Mouse (Mus musculus) right cerebral cortex, adult 18-20 months (tissue): ENCODE results near the gene Mtfr1l.

Experiments used
- DNase-seq: peaks from one replicate; pipeline ENCODE4 v3.0.0; 2022; ENCODE audit warnings: mixed read lengths

The Mtfr1l gene

DNA sequence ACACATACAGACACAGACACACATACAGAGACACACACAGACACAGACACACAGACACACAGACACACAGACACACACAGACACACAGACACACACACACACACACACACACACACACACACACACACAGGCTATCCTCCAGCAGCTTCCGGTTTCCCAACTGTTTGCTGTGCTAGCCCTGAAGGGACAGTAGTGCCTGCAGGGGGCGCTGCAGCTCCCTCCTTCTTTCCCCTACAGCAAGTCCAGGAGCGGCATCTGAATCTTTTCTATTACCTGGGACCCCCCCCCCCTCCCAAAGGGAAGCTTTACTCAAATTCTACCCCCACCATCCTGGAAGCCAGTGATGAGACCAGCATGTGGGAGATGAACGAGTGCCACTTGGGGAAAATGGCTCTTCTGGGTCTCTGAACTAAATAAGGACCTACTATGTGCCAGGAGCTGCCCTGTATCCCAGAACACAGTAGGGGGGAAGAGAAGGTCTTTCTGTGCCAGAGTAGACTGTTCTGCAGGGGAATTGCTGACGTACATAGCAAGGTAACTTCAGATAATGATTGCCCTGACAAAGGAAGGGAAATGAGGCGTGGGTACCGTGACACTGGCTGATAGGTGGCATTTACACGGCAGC is 20.9 kb upstream of the Mtfr1l start:
- no peak for DNase-seq

DNA sequence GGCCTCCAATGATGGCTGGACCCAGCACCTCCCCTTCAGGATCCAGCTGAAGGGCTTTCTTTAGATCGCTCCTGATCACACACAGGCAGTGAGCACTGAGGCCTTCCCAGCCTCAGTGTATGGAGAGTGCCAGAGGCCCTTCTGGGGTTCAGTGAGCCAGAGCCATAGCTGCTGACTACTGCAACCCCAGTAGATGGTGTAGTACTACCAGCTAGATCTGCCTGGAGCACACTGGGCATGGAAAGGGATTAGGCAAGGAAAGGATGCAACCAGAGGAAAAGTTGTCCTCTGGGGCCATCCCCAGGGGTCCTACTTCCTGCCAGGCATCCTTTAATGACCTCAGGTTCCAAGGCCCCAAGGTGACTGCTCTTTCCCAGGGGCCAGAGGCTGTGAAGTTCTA is 18.4 kb upstream of the Mtfr1l start:
- DNase-seq, result no peak

DNA sequence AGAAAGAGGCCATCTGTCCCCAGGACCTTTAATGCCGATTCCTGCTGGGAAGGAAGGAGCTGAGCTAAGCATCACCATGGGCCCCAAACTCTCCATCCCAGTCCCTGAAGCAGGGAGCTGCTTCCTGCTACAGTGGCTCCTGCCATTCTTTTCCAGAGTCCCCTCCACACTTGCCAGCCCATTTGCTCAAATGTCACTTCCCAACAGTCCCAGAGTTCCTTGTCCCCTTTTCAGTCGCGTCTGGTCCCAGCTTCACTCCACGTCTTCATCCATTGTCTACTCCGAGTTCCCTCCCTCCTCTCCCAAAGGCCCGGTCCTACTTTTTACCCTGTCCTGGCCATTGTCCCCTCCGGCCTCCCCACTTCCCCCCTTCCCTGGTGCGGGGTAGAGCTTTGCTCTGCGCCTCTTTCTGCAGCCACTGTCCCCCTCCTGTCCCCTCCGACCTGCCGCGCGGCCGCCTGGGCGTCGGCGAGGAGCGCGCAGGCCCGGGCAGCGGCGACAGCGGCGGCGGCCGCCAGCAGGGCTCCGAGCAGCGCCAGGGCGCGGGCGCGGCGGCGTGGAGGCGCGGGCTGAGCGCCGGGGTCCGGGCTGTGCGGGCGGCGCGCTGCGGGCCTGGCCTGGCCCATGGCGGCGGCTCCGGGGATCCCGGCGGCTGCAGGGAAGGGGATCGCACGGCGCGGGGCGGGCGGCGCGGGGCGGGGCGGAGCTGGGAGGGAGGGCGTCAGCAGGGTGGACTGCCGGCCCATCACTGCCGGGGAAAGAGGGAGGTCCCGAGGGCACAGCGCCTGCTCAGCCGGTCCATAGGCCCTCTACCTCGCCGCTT is 16.5 kb upstream of the Mtfr1l start, which contains the start of gene Selenon:
Gene Selenon, minus strand, starts transcription at position 673 of the 823 bp plus-strand sequence.
- DNase-seq, result peak; percentile 54

DNA sequence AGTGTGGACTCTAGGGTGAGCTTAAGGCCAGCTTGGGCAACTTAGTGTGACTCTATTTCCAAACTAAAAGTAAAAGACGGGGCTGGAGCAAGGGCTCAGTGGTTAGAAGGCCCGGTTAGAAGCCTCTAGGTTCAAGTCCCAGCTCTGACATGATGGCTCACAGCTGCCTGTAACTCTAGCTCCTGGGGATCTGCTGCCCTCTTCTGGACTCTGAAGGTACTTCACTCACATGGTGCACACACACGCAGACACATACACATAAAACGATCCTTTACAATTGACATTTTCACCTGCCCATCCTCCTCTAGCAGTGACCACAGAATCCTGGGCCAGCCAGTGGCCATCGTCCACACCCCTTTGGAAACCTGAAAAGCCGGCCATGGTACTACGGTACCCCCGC is 14.7 kb upstream of the Mtfr1l start:
- no peak for DNase-seq

DNA sequence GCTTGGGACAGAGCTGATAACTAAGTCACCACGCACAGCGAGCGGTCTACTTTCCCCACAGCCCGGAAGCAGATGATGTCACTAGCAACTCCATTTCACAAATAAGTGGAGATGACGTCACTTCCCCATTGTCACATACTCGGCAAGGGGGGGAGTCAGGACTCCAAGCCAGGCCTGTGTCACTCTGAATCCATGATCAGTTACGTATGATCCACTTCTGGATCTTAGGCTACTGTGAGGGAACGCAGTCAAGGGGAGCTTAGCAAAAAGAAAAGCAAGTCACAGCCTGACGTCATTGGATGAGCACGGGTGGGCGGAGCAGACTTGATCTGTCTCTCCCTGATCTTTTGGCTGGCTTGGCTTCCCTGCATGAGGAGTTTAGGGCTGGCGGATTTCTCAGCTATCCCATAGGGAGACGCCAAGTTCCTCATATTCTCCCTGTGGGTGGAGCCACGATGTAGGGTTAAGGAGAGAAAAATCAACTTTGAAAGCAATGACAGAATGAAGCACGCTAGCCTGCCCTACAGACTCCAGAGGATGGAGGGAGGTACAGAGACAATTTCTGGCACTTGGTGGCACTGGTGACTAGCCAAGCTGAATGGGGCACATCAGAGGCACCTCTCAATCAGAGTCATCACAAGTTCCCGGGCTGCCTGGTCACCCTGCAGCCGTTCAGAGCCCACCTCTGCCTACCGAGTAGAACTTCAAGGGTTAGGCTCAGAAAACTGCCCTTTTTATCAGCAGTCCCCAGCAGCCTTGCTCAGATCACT is 13.2 kb upstream of the Mtfr1l start:
- no peak for DNase-seq

DNA sequence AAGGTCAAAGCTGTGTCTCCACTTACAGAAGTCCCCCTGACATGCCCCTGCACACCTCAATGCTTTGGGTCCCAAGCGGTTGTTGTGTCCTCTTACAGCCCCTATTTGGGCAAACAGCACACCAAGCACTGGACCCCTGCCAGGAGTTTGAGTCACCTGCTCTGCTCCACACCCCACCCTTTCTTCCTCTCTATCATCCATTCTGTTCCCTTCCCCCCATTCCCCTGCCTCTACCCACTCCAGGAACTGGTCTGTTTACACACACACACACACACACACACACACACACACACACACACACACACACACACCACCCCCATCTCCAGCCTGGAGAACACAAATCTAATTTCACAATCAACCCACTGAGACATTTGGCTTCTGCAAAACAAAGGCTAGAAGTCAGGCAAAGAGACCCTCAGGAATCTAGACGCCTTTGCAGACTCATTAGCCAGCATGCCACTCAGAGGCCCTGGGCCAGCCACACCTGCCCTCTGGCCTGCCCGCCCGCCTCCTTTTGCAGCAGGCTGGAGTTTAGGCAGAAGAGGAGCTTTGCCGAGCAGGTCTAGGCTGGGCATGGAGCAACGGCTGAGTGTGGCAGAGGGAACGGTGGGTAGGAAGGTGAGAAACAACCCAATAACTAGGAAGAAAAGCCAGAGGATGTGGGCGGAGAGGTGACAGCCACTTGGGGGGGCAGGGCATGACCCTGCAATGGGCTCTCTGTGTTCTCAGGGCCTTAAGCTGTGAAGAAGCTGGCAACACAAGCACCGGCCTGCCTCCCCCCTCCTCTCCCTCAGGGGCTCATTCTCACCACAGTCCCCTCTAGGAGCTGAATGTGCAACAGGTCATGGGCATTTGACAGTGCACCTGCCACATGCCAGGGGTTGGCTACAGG is 11.9 kb upstream of the Mtfr1l start:
- no peak for DNase-seq

DNA sequence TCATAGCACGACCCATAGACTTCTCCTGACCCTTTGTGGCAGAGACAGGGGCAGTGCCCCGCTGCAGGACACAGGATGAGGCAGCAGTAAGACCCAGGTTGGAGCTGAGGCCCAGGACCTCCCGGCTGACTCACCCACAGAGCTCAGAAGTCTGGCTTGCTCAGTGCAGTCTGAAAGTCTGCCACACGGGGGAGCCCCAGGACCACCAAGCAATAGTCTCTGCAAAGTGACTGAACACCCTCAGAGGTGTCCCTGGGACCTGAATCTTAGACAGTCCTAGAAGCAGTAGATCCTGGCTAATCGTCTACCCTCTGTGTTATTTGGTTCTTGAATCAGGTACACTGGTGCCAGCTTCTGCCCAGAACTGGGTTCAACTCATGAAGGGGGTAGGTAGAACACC is 8.1 kb upstream of the Mtfr1l start:
- DNase-seq, result peak; percentile 86

DNA sequence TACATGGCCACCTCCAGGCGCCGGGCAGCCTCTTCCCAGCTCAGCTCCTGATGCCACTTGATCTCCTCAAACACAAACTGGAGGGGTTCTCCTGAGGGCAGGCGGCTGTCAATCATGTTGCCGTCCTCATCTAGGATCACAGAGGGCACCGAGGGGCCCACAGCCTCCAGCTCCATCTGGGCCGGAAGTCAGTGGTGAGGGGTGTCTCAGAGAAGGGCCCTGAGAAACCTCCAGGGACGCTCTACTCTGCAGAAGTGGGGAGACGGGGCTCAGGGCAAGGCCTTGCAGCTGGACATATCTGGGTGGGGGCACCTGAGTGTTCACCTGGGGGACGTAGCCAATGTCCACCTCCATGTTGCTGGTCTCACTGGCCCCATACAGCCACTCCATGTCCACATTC is 7.5 kb upstream of the Mtfr1l start:
- DNase-seq, result no peak

DNA sequence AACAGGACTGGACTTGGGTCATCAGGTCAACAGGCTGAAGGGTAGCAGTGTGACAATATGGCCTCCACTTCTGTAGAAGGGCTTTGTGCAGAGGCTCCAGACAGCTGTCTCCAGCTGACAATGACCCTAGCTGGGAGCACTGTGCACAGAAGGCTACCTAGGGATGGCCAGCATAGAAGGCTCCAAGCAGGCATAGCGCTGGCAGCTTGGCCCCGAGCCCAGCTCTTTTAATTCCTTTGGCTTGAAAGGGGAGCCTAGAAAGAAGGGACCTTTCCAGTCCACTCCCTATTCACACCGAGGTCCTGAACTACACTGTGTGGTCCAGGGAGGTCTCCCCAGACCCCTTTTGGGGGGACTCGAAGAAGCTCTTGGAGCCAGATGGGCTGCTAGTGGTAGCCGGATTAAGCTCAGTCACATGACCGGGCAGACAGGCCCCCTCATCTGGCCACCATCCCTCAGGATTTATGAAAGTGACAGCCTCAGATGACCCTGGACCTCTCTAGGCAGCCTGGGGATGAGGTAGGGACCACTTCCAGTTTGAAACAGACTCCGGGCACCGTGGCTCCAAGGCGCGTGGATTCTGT is 3.9 kb upstream of the Mtfr1l start:
- DNase-seq, result no peak

DNA sequence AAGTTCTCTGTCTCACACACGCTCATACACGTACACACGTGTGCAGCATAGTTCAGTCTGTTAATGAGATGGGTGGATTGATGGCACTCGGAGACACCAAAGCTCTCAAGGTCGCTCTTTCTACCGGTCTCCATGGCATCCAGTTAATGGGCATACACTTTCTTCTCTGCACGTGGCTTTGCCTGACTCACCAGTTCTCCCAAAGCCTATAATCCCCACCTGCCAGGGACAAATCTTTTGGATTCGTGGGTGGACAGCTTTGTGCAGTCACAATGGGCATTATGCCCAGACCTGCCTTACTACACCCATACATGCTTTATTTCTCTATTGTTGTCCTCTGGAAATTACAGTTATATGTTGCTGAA is 582 bp upstream of the Mtfr1l start:
- DNase-seq, result peak; percentile 57

DNA sequence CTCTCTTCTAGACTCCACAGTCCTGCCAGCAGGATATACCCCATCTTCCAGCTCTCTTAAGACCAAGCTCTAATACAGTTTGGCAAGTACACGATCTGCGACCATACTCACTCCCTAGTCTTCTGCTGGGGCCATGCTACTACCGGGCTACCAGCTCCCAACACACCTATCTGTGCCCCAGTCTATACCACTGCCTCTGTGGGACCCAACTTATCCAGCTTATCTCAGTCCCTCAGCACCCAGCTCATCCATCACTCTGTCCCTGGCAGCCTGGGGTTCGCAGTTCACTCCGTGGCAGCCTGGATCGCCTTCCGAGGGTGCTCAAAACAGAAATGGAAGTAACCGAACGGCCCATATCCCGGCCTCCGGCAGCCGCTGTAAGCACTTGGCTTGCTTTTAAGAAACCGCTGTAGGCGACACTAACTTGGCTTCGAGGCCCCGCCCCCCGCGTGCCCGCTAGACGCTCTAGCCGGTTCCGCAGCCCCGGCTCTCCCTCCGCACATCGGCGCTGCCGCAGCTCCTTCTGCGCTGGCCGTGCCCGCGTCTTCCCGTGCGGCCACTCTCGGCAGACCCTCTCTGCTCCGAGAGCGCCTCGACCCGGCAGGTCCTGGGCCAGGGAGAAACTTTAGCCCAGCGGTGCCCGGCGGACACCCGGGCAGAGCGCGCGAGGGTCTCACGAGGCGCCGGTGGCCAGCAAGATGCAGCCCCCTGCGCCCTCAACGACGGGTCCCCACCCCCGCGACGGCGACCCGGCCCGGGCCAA is 882 bp downstream of the Mtfr1l start:
- DNase-seq, result peak; percentile 70

DNA sequence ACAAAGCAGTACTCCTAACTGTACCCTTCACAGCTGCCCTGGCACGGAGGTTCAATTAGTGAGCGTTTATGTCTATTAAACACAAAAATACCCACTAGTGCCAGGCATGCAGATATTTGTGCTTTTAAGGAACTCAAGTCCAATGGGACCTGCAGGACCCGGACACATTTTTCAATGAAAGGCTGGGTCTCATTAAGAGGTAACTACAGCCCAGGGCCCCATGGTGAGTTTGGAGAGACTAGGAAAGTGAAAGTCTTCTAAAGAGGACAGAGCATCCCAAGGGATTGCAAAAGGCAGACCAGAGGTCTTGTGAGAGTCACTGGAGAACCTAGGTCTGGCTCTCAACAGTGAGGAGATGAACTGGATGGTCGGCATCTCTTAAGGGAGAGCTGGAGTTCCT is 1.8 kb downstream of the Mtfr1l start:
- DNase-seq, result no peak

DNA sequence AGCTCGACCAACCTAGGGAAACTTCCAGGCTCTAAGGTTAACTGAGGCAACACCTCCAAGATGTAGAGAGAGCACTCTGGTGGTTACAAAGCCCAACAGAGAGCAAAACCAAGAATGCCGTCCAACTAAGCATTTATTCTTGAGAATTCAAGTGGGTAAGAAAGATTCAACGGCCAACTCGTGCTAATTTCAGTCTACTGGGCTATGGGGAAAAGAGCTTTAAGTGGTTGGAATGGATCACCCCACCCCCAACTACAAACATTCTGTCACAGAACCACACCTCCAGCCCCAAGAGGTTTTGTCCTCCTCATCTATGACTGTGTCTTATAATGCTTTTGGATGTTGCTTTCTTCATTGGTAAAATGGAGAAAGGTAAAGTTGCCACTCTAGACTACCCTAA is 2.3 kb downstream of the Mtfr1l start:
- no peak for DNase-seq

DNA sequence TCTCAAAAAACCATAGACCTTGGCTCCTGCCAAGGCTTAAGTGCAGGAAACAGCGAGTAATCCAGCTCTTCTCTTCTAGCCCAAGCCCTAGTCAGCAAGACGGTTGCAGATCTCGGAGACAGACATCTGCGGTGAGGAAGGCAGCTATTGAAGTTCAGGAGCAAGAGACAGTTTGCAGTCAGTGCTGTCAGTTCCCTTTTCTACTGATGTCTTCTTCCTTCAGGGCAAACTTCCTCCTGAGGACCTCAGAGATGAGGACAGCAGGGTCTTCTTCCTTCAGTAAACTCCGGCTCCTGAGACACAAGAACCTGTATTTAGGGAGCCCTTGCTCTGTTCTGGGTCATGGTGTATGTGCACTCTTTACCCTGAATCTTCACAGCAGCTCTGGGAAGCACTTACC is 9.0 kb downstream of the Mtfr1l start:
- no peak for DNase-seq

DNA sequence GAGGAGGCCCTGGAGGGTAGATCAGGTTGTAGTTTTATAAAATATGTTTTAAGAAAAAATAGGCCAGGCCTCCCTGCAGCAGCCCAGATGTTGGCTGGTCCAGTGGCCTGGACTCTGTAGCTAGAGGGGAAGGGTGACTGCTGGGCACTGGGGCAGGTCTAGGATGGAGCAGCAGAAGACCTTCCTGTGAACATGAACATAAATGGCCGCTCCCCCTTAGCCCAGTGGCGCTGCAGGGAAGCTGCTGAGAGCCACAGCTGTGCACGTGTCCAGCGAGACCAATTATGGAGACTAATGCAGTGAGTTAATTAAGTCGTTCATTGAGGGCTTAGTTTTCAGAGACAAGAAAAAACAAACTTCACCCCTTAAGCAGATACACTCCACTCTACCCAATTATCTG is 9.4 kb downstream of the Mtfr1l start:
- no peak for DNase-seq

DNA sequence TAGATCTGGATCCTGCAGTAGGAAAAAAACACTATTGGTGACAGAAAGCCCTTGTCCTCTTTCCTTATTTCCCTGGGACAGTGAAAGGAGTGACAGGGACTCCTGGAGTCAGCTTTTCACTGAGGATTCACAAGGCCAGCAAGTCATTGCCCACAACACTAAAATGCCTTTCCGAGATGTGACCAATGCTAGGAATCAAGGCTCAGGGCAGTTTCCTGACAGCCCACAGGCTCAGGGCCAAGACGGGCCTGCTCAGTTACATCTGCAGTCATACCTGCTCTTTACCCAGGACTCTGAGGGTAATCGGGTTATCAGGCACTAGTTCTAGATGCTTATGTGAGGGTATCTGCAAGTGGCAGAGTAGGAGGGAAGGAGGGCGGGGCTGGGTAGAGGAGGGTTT is 11.7 kb downstream of the Mtfr1l start:
- DNase-seq, result no peak

DNA sequence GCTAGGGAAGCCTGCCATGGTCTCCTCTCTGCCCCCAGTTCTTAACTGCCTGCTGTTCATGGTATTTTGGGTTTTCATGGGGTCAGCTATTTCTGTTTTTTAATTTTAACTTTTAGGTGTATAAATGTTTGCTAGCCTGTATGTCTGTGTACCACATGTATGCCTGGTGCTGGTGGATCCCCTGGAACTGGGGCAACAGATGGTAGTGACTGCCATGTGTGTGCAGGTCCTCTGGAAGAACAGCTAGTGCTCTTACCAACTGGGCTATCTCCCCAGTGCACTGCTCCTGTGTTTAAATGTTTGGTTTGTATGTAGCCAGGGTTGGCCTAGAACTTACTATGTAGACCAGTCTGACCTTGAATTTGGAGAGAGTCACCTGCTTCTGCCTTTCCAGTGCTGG is 15.9 kb downstream of the Mtfr1l start:
- no peak for DNase-seq

DNA sequence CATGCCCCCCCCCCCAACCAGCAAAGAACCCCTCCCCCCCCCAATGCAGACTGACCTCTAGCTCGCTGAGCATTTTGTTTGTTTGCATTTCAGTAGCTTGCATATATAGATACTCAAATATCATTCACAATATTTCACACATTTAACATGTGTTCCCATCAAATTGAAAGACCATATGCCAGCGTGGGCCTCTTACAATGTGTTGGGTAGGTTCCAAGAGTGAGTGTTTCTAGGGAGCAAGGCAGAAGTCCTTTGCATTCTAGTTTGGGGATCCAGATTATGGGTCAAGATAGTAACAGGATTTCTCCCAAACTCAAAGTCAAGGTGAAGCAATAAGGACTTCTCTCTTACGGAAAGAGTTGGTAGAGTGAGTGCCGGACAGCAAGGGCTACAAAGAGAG is 16.6 kb downstream of the Mtfr1l start:
- no peak for DNase-seq

DNA sequence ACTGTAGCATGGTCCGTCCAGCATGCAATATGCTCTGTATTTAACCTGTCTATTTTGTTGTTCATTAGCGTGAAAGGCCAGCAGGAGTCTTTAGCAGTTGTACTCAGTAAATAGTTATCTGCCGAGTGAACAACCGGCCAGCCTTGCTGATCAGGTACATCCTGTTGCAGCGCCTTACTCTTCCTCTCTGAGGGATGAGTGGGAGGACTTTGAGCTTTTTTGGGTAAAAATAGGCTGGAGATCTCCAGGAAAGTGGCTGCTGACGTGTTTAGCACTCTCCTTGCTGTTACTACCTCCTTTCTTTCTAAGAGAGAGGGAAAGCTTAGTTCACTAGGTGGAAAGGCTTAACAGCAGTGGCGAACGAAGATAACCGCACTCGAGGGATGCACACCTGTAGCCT is 17.5 kb downstream of the Mtfr1l start:
- DNase-seq, result peak; percentile 74

DNA sequence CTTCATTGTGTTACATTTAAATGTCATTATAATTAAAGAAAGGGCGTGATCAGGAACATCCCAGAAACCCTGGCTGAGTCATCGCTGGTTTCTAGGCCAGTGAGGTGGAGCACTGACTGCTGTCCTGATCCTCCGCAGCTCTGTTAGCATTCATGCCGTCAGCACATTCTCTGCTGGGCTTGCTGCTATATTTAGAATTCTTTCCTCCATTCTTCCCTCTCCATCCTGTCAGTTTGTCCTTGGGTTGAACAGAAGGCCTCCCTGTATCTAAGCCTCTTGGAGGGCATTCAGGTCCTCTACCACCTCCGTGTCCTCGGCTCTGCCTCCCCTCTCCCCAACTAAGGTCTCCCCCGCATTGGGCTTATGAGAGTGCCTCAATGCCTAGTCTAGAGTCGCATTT is 18.2 kb downstream of the Mtfr1l start:
- peak; percentile 73 for DNase-seq

DNA sequence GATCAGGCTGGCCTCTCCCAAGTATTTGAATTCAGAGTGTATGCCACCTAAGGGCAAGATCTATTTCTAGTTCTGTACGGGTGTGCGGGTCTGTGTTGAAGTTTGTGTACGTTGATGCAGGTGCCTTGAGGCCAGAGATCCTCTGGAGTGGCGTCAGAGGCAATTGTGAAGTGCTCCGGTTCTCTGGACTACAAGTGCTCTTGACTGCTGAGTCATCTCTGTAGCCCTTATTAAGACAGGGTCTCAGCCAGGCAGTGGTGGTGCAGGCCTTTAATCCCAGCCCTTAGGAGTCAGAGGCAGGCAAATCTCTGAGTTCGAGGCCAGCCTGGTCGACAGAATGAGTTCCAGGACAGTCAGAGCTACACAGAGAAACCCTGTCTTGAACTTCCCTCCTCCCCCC is 19.6 kb downstream of the Mtfr1l start:
- DNase-seq, result no peak
